Mouse (Mus musculus) thymus, adult 2 months (tissue): ENCODE data around the gene Kctd20.

Experiments
- CTCF ChIP-seq: fragments of 200-500 bp; IDR thresholded peaks from 2 replicates; pipeline ENCODE4 v1.5.1; 2012; ENCODE audit warnings: mild to moderate bottlenecking, control low read depth, low read length, moderate library complexity, borderline replicate concordance; ENCODE audit not compliant: control insufficient read depth, poor library complexity, insufficient read depth; ENCODE audit errors: extremely low read depth
- POLR2A ChIP-seq: fragments of 200-500 bp; IDR thresholded peaks from 2 replicates; pipeline ENCODE4 v1.6.1; 2012; ENCODE audit warnings: mild to moderate bottlenecking, low read length, control low read depth, moderate library complexity; ENCODE audit not compliant: control insufficient read depth, poor library complexity, insufficient read depth; ENCODE audit errors: extremely low read depth

GRCm38 (mm10) chr17:28991286-28991685, 39.5 kb downstream of the Kctd20 start:
- no peak for TF ChIP-seq CTCF
- TF ChIP-seq POLR2A: no peak
